Mouse (Mus musculus): ENCODE results near the gene Hhatl. TPM values are rescaled to one million over a fixed set of nuclear protein-coding genes. Genes with fewer than 3 reads are reported as not detected.
A peak's percentile ranks its signal among the peaks of the same experiment; 100 is the strongest.

The Hhatl gene
- polyA plus RNA-seq, 1 experiment: 0.49 TPM

DNA sequence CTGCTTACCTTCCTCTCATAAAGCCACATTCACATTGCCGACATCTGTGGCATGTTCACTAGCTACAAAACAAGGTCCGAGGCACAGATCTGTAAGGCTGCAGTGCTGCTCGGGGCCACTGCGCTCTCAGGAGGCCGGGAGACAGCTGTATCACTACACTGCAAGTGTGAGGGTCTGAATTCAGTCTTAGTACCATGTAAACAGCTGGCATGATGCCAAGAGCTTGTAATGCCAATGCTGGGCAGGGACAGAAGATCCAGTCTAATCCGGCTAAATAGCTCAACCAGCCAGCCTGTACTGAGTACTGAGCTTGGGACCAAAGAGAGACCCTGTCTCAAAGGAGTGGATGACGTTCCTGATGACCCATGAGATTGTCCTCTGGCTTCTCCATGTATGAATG, 31.7 kb upstream of the Hhatl start:
- TF ChIP-seq POLR2A (IDR thresholded peaks at IDR 0.05; ENCODE audit: borderline replicate concordance, extremely low read depth, insufficient read depth, insufficient read length, poor library complexity, severe bottlenecking): no peak
- TF ChIP-seq CTCF (IDR thresholded peaks at IDR 0.05; ENCODE audit: borderline replicate concordance, extremely low read depth, insufficient read depth, insufficient read length): no peak
- DNase-seq (ENCODE audit: low read depth): peak; percentile 88

DNA sequence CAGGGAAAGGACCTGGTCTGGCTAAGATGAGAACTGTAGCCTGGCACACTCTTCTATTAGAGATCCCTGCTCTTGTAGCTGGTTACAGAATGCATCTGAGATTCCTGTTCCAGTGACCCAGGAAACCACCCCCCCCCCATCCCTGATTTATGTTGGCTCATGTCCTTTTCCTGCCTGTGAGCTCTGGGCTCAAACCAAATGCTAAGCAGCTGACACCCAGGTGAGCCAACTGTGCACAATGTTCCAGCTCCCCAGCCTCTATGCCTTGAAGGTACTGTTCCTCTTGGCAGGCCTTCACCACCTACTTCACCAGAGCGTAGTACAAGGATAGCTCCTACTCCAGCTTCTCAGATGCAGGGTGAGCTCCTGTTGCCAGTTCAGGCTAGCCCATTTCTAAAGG, 30.7 kb upstream of the Hhatl start:
- TF ChIP-seq CTCF (IDR thresholded peaks at IDR 0.05; ENCODE audit: borderline replicate concordance, extremely low read depth, insufficient read depth, insufficient read length): no peak
- no peak for TF ChIP-seq POLR2A (IDR thresholded peaks at IDR 0.05; ENCODE audit: borderline replicate concordance, extremely low read depth, insufficient read depth, insufficient read length, poor library complexity, severe bottlenecking)
- peak; percentile 59 for DNase-seq (ENCODE audit: low read depth)

DNA sequence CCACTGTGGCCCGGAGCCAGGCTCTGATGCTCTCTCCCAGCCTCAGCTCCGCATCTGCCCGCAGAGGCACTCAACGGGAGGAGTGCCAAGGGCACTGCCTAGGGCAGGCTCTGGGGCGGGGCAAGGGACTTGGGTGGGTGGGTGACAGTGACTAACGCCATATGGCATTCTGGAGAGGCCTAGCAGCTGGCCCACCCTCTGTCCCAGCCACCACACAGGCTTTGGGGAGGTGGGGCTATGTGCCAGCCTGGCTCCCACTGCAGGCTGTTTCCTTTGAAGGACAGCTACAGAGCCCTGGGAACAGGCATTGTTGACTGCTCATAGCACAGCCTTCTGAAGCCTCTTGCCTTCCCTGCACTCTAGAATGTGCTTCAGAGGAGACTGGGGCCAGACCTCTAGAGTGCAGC, 30.3 kb upstream of the Hhatl start:
- TF ChIP-seq CTCF (IDR thresholded peaks at IDR 0.05; ENCODE audit: borderline replicate concordance, extremely low read depth, insufficient read depth, insufficient read length): no peak
- no peak for TF ChIP-seq POLR2A (IDR thresholded peaks at IDR 0.05; ENCODE audit: borderline replicate concordance, extremely low read depth, insufficient read depth, insufficient read length, poor library complexity, severe bottlenecking)
- DNase-seq (ENCODE audit: low read depth): peak; percentile 90

DNA sequence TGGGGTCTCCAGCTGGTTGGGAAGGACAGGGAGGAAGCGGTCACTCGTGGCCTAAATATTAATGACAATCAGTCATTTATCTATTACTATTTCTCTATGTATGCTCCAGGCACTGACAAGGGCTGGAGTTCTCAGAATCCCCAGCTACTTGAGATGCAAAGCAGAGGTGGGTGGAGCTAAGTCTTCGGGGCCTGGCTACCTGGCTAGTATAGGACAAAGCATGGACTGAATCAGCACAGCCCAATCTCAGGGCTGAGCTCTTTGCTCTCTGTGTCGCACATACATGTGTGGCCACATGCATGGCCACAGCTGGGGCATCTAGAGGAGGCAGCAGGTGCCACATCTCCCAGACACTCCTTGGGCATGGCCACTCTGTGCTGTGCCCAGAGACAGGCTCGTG, 28.5 kb upstream of the Hhatl start:
- no peak for TF ChIP-seq POLR2A (IDR thresholded peaks at IDR 0.05; ENCODE audit: borderline replicate concordance, extremely low read depth, insufficient read depth, insufficient read length, poor library complexity, severe bottlenecking)
- no peak for TF ChIP-seq CTCF (IDR thresholded peaks at IDR 0.05; ENCODE audit: borderline replicate concordance, extremely low read depth, insufficient read depth, insufficient read length)
- DNase-seq (ENCODE audit: low read depth): no peak

DNA sequence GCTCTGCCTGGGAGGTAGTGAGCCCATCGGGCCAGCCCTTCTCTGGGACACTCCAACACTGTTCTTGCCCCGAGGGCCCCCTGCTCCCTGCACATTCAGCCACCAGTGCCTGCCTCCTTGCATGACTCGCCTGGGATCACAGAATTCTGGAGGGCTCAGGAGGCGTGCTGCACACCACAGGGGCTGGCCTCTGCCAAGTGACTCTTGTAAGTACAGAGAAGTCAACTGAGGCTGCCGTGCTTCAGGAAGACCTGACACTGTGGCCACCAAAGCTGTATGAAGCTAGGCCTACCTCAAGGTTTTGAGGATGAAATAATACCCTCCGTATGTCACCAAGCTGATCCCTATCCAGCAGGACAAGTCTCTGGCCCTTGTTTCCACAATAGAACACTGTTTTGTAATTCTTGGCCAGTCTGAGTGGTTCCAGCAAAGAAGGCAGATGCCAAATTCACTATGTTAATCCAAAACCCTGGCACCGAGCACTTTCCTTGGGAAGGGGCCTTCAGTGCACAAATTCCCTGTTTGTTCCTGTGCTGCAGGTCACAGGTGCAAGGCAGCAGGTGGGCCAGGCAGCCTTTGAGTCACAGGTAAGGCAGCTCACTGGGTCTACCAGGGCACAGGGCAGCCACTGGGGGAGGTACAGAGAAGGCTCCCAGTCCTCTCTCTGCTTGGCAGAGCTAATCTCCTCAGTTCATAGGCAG, 27.6 kb upstream of the Hhatl start:
- TF ChIP-seq POLR2A (IDR thresholded peaks at IDR 0.05; ENCODE audit: borderline replicate concordance, extremely low read depth, insufficient read depth, insufficient read length, poor library complexity, severe bottlenecking): no peak
- no peak for TF ChIP-seq CTCF (IDR thresholded peaks at IDR 0.05; ENCODE audit: borderline replicate concordance, extremely low read depth, insufficient read depth, insufficient read length)
- peak; percentile 60 for DNase-seq (ENCODE audit: low read depth)

DNA sequence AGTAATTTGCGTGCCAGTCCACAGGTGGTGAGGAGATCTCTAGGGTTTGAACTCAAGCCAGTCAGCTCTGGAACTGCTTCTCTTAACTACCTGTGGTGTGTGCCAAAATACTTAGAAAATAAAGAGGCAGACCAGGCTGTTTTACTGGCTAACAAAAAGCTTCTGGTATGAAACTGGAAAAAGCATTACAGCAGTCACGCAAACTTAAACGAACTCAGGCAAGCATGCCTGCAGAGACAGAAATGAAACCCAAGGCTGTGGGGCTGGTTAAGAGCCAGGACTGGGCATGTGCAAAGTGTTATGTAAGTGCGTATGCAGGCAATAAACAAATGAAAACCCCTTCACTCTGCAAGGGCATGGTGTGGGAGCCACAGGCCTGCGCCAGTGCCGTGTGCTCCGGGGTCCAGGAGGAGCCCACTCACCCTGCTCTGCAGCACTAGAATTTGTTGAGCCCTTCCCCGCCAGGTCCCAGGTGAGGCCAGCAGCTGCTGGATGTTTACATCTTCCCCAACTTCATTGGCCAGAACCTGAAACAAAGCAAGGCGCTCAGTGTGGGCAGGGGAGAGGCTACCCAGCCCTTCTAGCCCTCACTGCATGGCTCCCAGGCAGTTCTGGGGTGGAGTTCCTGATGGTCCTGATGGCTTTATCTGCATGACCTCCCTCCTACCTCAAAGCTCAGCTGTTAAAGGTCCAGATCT, 26.9 kb upstream of the Hhatl start:
- TF ChIP-seq CTCF (IDR thresholded peaks at IDR 0.05; ENCODE audit: borderline replicate concordance, extremely low read depth, insufficient read depth, insufficient read length): no peak
- TF ChIP-seq POLR2A (IDR thresholded peaks at IDR 0.05; ENCODE audit: borderline replicate concordance, extremely low read depth, insufficient read depth, insufficient read length, poor library complexity, severe bottlenecking): no peak

DNA sequence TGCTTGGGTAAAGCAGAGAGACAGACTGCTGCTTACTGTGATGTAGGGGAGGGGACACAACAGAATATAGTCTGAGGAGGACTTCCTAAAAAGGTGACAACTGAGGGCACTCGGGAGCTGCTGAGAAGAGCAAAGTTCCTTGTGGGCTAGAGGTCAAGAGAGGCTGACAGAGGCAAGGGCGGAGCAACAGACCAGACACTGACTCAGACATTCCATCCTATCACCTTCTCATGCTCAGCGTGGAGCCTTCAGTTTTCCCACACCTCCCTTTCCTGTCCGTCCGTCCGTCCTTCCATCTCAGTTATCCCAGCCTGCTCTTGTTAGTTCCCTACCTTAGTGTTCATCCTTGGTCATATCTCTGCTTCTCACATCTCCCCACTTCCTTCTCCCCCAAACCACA, 22.9 kb upstream of the Hhatl start:
- no peak for DNase-seq (ENCODE audit: low read depth)
- TF ChIP-seq CTCF (IDR thresholded peaks at IDR 0.05; ENCODE audit: borderline replicate concordance, extremely low read depth, insufficient read depth, insufficient read length) (no peak), POLR2A (IDR thresholded peaks at IDR 0.05; ENCODE audit: borderline replicate concordance, extremely low read depth, insufficient read depth, insufficient read length, poor library complexity, severe bottlenecking) (no peak)

More for the DNA sequence above, 26.9 kb upstream of the Hhatl start:
- DNase-seq (ENCODE audit: low read depth): peak; percentile 27

DNA sequence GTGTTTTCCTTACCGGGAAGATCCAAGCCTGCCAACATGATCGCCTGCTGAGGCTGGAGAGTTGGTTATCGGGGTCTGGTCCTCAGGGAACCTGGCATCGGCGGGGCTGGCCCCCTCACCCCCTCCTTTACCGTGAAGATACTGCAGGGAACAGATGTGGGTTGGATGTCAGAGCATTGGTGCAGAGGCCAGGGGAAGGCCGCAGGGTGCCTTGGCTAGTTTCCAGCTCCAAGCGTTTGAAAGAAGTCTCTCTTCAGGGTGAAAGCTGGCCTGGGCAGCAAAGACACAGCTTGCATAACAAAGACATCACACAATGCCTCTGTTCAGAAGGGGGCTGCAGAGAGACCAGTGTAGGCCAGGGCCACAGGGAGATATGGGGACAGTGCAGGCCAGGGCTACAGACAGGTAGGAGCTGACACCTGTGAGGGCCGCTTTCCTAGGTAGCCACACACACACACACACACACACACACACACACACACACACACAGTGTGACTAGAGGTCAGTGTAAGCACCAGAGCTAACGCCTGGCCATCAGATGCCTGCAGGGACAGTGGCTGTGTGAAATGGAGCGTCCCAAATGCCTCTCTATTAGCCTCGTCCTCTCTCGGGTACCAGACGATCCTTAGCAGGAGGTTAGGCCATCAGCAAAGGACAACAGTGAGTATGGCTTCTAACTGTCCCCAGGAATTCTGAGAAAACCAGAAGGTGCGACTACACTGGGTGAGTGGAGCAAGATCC, 17.9 kb upstream of the Hhatl start:
- TF ChIP-seq CTCF (IDR thresholded peaks at IDR 0.05; ENCODE audit: borderline replicate concordance, extremely low read depth, insufficient read depth, insufficient read length): no peak
- TF ChIP-seq POLR2A (IDR thresholded peaks at IDR 0.05; ENCODE audit: borderline replicate concordance, extremely low read depth, insufficient read depth, insufficient read length, poor library complexity, severe bottlenecking): no peak
- DNase-seq (ENCODE audit: low read depth): peak; percentile 83

DNA sequence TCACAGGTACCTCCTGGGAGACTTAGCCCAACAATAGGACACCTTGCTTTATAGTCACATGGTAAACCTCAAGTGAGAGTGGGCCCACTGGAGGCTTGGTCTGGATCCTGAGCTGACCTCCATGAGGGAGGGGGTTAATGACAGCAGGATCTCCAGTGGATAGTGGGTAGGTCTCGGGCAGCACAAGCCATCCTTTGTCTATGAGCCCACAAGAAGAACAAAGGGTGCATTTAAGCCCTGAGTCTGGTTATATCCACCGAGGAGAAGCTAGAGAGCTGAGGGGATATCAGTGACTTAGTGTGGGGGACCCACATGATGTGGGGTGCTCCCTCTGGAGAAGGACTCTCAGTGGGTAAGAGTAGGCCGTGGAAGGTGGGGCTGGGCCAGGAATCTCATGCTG, 16.2 kb upstream of the Hhatl start:
- no peak for DNase-seq (ENCODE audit: low read depth)
- TF ChIP-seq POLR2A (IDR thresholded peaks at IDR 0.05; ENCODE audit: borderline replicate concordance, extremely low read depth, insufficient read depth, insufficient read length, poor library complexity, severe bottlenecking) (no peak), CTCF (IDR thresholded peaks at IDR 0.05; ENCODE audit: borderline replicate concordance, extremely low read depth, insufficient read depth, insufficient read length) (no peak)

DNA sequence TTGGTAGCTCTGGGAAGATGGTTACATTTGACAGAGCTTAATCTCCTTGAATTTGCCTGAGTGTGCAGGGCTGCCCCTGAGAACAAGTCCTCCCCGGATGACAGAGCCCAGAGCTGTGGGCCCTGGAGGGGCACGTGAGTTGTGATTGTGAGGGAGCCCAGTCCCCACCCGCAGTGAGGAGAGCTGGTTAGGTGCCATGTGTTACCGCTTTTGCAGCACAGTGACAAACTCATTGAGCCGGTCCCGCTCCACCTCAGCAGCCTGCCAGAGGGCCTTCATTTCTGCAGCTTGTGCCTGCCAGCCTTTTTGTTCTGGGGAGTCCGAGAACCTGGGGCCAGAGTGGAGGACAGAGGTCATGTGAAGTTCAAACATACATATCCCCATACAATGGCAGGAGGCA, 15.6 kb upstream of the Hhatl start:
- peak; percentile 46 for DNase-seq (ENCODE audit: low read depth)

DNA sequence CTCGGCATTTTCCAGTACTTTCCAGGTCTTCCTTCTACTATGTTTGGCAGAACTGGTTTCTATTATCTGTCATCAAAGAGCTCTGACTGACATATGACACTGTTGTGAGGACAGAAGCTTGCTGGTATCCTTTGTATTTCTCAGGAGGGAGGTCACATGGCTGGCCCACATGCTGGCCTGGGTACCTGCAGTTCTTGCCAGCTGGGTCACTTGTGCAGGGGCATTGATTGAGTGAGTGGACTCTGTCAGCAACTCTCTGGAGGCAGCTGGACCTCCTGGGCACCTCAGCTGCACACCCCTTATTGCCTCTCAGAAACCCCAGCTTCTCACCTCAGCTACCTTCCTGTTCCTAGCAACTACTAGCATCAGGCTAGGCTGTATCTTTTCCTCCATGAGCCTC, 15.2 kb upstream of the Hhatl start:
- TF ChIP-seq POLR2A (IDR thresholded peaks at IDR 0.05; ENCODE audit: borderline replicate concordance, extremely low read depth, insufficient read depth, insufficient read length, poor library complexity, severe bottlenecking): no peak
- TF ChIP-seq CTCF (IDR thresholded peaks at IDR 0.05; ENCODE audit: borderline replicate concordance, extremely low read depth, insufficient read depth, insufficient read length): no peak
- no peak for DNase-seq (ENCODE audit: low read depth)

More for the DNA sequence above, 15.6 kb upstream of the Hhatl start:
- no peak for TF ChIP-seq POLR2A (IDR thresholded peaks at IDR 0.05; ENCODE audit: borderline replicate concordance, extremely low read depth, insufficient read depth, insufficient read length, poor library complexity, severe bottlenecking)
- no peak for TF ChIP-seq CTCF (IDR thresholded peaks at IDR 0.05; ENCODE audit: borderline replicate concordance, extremely low read depth, insufficient read depth, insufficient read length)

All from brain, embryonic 14.5 days (tissue).